Mouse (Mus musculus) frontal cortex, postnatal 14 days (tissue): Measurements from ENCODE around the gene Gltp.

ENCODE experiments used
- DNase-seq, 2 experiments: peaks; one replicate each; pipeline ENCODE4 v3.0.0; 2022; ENCODE audit warnings: low spot score in 2 of 2

Gltp gene

GRCm38 (mm10) chr5:114658255-114658654, 32.5 kb downstream of the Gltp start, which contains the start of gene Trpv4:
Gene Trpv4, minus strand, starts transcription at chr5:114658421.
- no peak for DNase-seq

GRCm38 (mm10) chr5:114657426-114657825, 33.4 kb downstream of the Gltp start:
- DNase-seq, result no peak

GRCm38 (mm10) chr5:114656305-114656704, 34.5 kb downstream of the Gltp start:
- no peak for DNase-seq

GRCm38 (mm10) chr5:114655721-114656120, 35.1 kb downstream of the Gltp start:
- no peak for DNase-seq

GRCm38 (mm10) chr5:114653656-114654437, 36.9 kb downstream of the Gltp start:
- no peak for DNase-seq

GRCm38 (mm10) chr5:114651449-114651848, 39.3 kb downstream of the Gltp start:
- DNase-seq, result no peak

GRCm38 (mm10) chr5:114651002-114651401, 39.8 kb downstream of the Gltp start:
- no peak for DNase-seq

GRCm38 (mm10) chr5:114648728-114649311, 42.0 kb downstream of the Gltp start:
- DNase-seq, result no peak

GRCm38 (mm10) chr5:114647211-114647974, 43.4 kb downstream of the Gltp start:
- DNase-seq, result no peak

GRCm38 (mm10) chr5:114645916-114646315, 44.9 kb downstream of the Gltp start:
- DNase-seq, result no peak

GRCm38 (mm10) chr5:114644918-114645317, 45.9 kb downstream of the Gltp start:
- no peak for DNase-seq

GRCm38 (mm10) chr5:114640809-114641208, 50.0 kb downstream of the Gltp start:
- no peak for DNase-seq

GRCm38 (mm10) chr5:114639645-114639957, 51.2 kb downstream of the Gltp start:
- no peak for DNase-seq

GRCm38 (mm10) chr5:114638769-114639644, 51.8 kb downstream of the Gltp start:
- DNase-seq, result peak; percentile 55 to 83

- DNase-seq, result no peak
Measured at GRCm38 (mm10) chr5:114636091-114636490, 54.7 kb downstream of the Gltp start.

- DNase-seq, result no peak
Measured at GRCm38 (mm10) chr5:114631336-114631735, 59.4 kb downstream of the Gltp start.

- DNase-seq, result peak in 1 of 2 experiments; percentile 53
Measured at GRCm38 (mm10) chr5:114625590-114625989, 65.2 kb downstream of the Gltp start.

- DNase-seq, result no peak
Measured at GRCm38 (mm10) chr5:114620305-114620704, 70.5 kb downstream of the Gltp start.
